Mouse (Mus musculus) ovary, adult 18-20 months (tissue): ENCODE data around the gene Ino80e.

Experiments used
- DNase-seq: peaks from one replicate; pipeline ENCODE4 v3.0.0; 2022; ENCODE audit warnings: low spot score, mixed read lengths

The Ino80e gene

DNA sequence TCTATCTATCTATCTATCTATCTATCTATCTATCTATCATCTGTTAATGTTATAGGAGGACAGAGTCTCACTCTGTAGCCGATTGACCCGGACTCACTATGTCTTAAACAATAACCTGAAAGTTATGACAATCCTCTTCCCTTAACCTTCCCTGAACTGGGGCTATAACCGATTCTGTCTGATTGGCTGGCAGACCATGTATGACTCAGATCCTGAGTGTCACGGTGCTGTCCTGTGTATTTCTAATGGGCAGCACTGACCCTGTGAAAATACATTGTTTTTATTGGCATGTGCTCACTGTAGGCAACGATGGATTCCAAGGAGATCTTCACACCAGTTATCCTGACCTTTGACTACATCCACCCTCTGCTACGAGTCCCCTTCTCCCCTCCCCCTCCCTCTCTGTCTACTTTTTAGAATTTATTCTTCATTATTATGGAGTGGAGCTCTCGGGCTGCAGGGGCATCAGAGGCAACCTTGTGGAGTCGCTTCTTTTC lies 46.4 kb downstream of the Ino80e start:
- DNase-seq = no peak

DNA sequence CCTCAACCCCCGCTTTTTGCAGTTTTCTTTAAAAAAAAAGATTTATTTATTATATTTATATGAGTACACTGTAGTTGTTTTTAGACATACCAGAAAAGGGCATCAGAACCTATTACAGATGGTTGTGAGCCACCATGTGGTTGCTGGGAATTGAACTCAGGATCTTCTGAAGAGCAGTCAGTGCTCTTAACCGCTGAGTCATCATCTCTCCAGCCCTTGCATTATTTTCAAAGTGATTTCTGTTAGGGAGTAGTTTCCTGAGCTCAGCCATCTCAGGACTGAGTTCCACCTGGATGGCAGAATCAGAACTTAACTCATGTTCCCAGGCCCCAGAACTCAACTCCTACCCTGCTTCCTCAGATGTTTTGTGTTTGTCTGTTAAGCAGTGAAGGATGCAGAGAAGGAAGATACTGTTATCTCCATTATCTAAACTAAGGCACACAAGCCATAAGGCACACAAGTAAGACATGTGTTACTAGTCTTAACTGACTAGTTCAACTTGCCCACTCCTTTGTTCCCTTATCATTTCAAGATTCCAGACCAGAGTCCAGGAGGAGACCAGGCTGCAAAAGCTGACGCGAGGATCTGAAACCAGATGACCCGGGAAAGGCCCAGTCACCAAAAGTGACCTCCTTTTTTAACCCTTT lies 52.3 kb downstream of the Ino80e start:
- no peak for DNase-seq

DNA sequence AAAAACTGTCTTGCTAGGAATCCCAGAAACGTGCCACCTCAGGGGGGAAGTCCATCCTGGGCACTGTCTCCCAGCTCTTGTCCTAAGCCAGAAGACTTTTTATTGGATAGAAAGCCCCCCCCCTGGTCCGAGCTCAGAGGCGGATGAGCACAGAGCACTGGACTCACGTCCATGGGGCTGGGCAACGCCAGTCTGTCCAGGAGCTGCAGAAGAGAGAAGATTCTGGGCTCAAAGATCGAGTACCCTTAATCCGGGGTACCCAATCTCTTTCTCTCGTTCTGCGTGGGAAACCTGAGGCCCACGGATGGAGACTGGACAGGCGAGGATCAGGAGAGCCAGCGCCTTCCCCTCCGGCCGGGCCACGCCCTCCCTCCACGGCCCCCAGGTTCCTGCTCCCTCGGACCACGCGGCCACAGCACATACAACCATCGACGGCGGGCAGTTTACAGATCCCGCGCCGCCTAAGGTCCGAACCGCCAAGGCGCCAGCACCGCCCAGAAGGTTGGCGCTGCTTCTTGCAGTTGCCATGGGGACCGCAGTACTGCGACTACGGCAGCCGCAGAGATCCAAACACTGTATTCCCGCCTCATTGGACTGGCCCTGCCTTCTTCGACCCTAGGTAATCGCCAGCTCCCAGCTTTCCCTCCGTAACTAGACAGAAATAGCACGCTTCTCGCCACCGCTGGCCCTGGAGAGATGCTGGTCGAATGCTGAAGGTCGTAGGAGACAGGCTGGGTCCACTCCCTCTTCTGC lies 53.3 kb downstream of the Ino80e start:
- DNase-seq = peak; percentile 85

GRCm38 (mm10) chr7:126807405-126807804 lies 54.8 kb downstream of the Ino80e start:
- no peak for DNase-seq

DNA sequence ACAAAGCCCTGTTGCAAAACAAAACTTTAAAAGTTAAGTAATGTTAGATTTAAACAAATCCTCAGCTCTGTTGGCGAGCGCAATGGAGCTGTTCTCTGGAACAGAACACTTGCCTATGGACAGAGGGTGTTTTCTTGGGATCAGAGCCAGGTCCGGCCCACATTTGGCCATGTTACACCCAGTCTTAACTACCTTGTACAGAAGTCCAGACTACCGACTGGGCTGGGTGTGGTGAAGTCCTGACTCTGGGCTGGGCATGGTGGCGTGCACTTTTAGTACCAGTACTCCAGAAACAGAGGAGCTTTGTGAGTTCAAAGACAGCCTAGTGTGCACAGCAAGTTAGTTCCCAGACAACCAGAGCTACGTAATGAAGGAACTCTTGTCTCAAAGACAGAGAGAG lies 55.2 kb downstream of the Ino80e start:
- no peak for DNase-seq

- DNase-seq = no peak
Observed at GRCm38 (mm10) chr7:126803751-126804150, 58.4 kb downstream of the Ino80e start.

- no peak for DNase-seq
Observed at GRCm38 (mm10) chr7:126803181-126803580, 59.0 kb downstream of the Ino80e start.

- DNase-seq = no peak
Observed at GRCm38 (mm10) chr7:126802134-126802889, 59.9 kb downstream of the Ino80e start.

DNA sequence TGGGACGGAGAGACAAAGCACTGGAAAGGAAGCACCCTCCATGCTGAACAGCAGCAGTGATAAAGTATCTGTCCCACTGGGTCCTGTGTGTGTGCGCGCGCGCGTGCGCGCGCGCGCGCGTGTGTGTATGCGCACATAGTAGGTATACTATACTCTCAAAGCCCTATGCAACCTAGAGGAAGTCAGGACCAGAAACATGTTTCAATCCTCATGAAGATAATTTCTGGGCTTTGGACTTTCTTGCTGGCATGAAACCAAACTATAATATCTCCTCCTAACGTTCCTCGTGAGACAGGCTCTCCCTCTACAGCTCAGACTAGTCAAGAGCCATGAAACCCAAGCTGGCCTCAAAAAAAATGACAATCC lies 61.1 kb downstream of the Ino80e start:
- DNase-seq = no peak
